Mouse (Mus musculus) liver, adult 2 months (tissue): ENCODE measurements around the gene Vangl1.

Experiments
- CTCF ChIP-seq: fragments of 200-500 bp; IDR thresholded peaks from 2 replicates; pipeline ENCODE4 v1.5.1; 2011; ENCODE audit warnings: low read depth, low read length, control low read depth
- POLR2A ChIP-seq: fragments of 200-500 bp; IDR thresholded peaks from 2 replicates; pipeline ENCODE4 v1.6.1; 2011; ENCODE audit warnings: low read length, control low read depth; ENCODE audit not compliant: insufficient read depth; ENCODE audit errors: extremely low read depth

GRCm38 (mm10) chr3:102166794-102167193 lies 37.7 kb downstream of the Vangl1 start:
- TF ChIP-seq POLR2A, result no peak
- TF ChIP-seq CTCF, result no peak
